Mouse (Mus musculus): ENCODE measurements at regions not wholly inside any gene's neighbourhood (a gene's known extent, or its start where the extent isn't known, plus 50 kb on each side); places are given as distances from the start of the nearest gene placed in this dataset.
"Not testable (repeated sequence)": the region's sequence is repeated elsewhere in the genome, so short reads cannot be mapped to it uniquely, and the experiment has no call there.

GRCm38 (mm10) chr17:82484609-82485008 lies 730.5 kb upstream of the Pkdcc start:
- 91% methylated on average over 6 of the region's 6 CpGs for WGBS
- Histone ChIP-seq H3K4me1 (replicated peaks) (no peaks in the 10 kb centered on the region), H3K4me3 (no peak overlapping the region), H3K36me3 (no peaks in the 10 kb centered on the region), H3K4me2 (no peak overlapping the region), H3K27ac (no peak overlapping the region), H3K27me3 (no peaks in the 10 kb centered on the region), H3K9ac (no peak overlapping the region), H3K9me3 (no peaks in the 10 kb centered on the region)
- ATAC-seq (ENCODE audit: low FRiP score): no peak

GRCm38 (mm10) chr17:82457972-82458371 lies 719.8 kb upstream of the Slc8a1 start:
- Histone ChIP-seq H3K4me3 (no peak overlapping the region), H3K36me3 (no peaks in the 10 kb centered on the region), H3K27me3 (no peaks in the 10 kb centered on the region), H3K4me1 (replicated peaks) (no peaks in the 10 kb centered on the region), H3K9me3 (no peaks in the 10 kb centered on the region), H3K27ac (no peak overlapping the region), H3K4me2 (no peak overlapping the region), H3K9ac (no peak overlapping the region)
- WGBS: 87% methylated on average over 5 of the region's 5 CpGs
- no peak for ATAC-seq (ENCODE audit: low FRiP score)

DNA sequence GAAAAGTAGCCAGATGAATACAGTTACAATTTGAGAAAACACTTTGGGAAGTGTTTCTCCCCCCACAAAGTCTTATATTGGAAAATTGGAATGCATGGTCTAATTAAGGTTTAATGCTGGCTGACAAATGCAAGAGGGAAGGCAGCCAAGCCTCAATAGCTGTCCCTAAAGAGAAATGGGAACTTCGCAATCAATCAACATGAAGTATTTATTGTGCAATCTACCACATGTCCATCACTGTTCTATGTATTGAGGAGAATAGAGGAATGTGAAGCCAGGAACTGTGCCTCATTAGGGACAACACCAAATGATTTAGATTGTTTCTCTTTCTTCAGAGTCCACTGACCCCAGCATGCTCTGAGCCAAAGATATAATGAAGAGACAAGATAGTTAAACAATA lies 715.7 kb upstream of the Slc8a1 start:
- no peak overlapping the region for H3K4me2 ChIP-seq
- no peaks in the 10 kb centered on the region for H3K9me3 ChIP-seq
- H3K4me3 ChIP-seq: no peak overlapping the region
- no peaks in the 10 kb centered on the region for H3K27me3 ChIP-seq
- WGBS: 48% methylated on average over 1 of the region's 1 CpGs
- no peak overlapping the region for H3K27ac ChIP-seq
- no peak overlapping the region for H3K9ac ChIP-seq
- no peaks in the 10 kb centered on the region for H3K4me1 ChIP-seq (replicated peaks)
- no peak for ATAC-seq (ENCODE audit: low FRiP score)
- no peaks in the 10 kb centered on the region for H3K36me3 ChIP-seq

- 90% methylated on average over 3 of the region's 3 CpGs for WGBS
- Histone ChIP-seq H3K36me3 (no peaks in the 10 kb centered on the region), H3K4me3 (no peak overlapping the region), H3K27ac (no peak overlapping the region), H3K4me2 (no peak overlapping the region), H3K9me3 (no peaks in the 10 kb centered on the region), H3K9ac (no peak overlapping the region), H3K27me3 (no peaks in the 10 kb centered on the region), H3K4me1 (replicated peaks) (no peaks in the 10 kb centered on the region)
- ATAC-seq (ENCODE audit: low FRiP score): no peak
Observed at GRCm38 (mm10) chr17:82439105-82439504, 700.9 kb upstream of the Slc8a1 start.

DNA sequence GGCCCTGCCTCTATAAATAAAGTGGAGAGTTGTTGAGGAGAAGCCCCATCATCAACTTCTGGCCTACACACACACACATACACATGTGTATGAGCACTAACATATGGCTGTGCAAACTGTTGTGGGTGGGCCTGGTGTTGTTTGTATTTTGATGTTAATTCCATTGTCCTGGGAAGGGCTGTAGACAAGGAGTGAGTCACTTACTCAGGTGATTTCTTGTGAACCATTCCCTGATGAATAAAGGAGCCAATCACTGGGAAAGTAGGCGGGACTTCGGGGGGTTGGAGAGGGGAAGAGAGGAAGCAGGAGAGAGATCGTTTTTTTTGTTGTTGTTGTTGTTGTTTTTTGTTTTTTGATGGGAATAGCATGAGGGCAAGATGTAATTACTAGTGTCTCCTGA lies 699.0 kb upstream of the Slc8a1 start:
- no peaks in the 10 kb centered on the region for H3K27me3 ChIP-seq
- no peak overlapping the region for H3K4me2 ChIP-seq

DNA sequence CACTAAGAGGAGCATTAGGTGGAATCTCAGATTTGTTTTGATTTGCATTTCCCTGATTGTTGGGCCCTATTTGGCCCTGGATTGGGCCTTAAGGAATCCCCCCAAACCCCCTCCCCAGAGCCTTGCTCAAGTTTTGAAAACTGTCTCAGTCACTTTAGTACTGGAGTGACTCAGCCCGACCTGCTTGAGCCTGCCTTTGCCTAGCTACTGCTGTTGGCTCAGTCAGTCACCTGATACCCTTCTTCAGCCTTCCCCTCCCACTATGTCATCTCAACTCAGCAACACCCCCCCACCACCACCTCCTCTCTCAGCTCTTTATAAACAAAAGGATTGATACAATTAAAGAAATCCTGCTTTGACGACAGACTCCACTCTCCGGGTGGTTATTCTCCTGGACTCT lies 694.5 kb upstream of the Slc8a1 start:
- no peaks in the 10 kb centered on the region for H3K36me3 ChIP-seq
- no peak overlapping the region for H3K27ac ChIP-seq
- H3K27me3 ChIP-seq: no peaks in the 10 kb centered on the region
- H3K9ac ChIP-seq: no peak overlapping the region
- H3K4me1 ChIP-seq (replicated peaks): no peaks in the 10 kb centered on the region
- no peak for ATAC-seq (ENCODE audit: low FRiP score)
- WGBS: 32% methylated on average over 3 of the region's 3 CpGs
- H3K4me2 ChIP-seq: no peak overlapping the region
- H3K9me3 ChIP-seq: no peaks in the 10 kb centered on the region
- H3K4me3 ChIP-seq: no peak overlapping the region

More for the DNA sequence above, 699.0 kb upstream of the Slc8a1 start:
- no peaks in the 10 kb centered on the region for H3K36me3 ChIP-seq
- WGBS: 83% methylated on average over 3 of the region's 3 CpGs
- H3K4me3 ChIP-seq: no peak overlapping the region
- no peak overlapping the region for H3K27ac ChIP-seq
- no peaks in the 10 kb centered on the region for H3K4me1 ChIP-seq (replicated peaks)
- no peak overlapping the region for H3K9ac ChIP-seq
- H3K9me3 ChIP-seq: no peaks in the 10 kb centered on the region
- ATAC-seq (ENCODE audit: low FRiP score): no peak

DNA sequence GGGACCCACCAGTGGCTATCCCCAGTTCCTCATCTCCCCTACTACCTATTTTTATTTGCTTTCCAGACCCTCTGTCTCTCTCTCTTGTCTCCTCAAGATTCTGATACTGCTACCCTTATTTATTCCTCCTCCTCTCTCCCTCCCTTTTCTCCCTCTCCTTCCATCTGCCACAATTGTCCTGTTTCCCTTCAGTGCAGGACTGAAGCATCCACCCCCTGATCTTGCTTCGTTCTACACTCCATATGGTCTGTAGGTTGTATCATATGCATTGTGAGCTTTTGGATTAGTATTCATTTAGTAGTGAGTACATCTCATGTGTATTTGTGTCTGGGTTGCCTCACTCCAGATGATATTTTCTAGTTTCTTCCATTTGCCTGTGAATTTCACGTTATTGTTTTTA lies 670.1 kb upstream of the Slc8a1 start:
- no peak overlapping the region for H3K4me2 ChIP-seq
- H3K4me3 ChIP-seq: no peak overlapping the region
- H3K4me1 ChIP-seq (replicated peaks): no peaks in the 10 kb centered on the region
- ATAC-seq (ENCODE audit: low FRiP score): no peak
- H3K27me3 ChIP-seq: no peaks in the 10 kb centered on the region
- no peaks in the 10 kb centered on the region for H3K9me3 ChIP-seq
- WGBS: 92% methylated on average over 2 of the region's 2 CpGs
- no peaks in the 10 kb centered on the region for H3K36me3 ChIP-seq
- no peak overlapping the region for H3K9ac ChIP-seq
- H3K27ac ChIP-seq: no peak overlapping the region

- Histone ChIP-seq H3K36me3 (no peaks in the 10 kb centered on the region), H3K4me2 (no peak overlapping the region), H3K4me3 (no peak overlapping the region), H3K9ac (no peak overlapping the region), H3K27ac (no peak overlapping the region), H3K27me3 (no peaks in the 10 kb centered on the region), H3K9me3 (no peaks in the 10 kb centered on the region), H3K4me1 (replicated peaks) (no peaks in the 10 kb centered on the region)
- ATAC-seq (ENCODE audit: low FRiP score): no peak
- 90% methylated on average over 1 of the region's 1 CpGs for WGBS
Observed at GRCm38 (mm10) chr17:82399328-82399727, 661.2 kb upstream of the Slc8a1 start.

DNA sequence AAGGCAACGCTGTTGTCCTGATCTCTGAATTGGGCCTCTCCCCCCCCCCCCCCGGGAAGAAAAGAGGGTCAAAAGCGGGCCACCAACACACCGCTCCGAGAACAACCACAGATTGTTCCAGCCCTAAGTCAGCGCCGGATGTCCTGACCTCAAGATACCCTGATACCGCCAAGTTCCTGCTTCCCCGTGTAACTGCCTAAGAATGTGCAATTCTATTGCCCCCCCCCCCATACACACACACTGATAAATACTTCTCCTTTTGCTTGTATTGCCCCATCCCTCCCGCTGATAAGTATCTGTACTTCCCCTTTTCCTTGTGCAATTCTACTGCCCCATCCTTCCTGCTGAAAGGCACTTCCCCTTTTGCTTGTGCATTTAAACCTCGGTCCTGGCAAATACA lies 641.2 kb upstream of the Slc8a1 start:
- H3K4me1 ChIP-seq (replicated peaks); H3K27me3 ChIP-seq; H3K4me2 ChIP-seq; H3K4me3 ChIP-seq; ATAC-seq (ENCODE audit: low FRiP score); H3K9me3 ChIP-seq; H3K27ac ChIP-seq; H3K36me3 ChIP-seq; H3K9ac ChIP-seq: not testable (repeated sequence)
- 94% methylated on average over 3 of the region's 11 CpGs for WGBS

DNA sequence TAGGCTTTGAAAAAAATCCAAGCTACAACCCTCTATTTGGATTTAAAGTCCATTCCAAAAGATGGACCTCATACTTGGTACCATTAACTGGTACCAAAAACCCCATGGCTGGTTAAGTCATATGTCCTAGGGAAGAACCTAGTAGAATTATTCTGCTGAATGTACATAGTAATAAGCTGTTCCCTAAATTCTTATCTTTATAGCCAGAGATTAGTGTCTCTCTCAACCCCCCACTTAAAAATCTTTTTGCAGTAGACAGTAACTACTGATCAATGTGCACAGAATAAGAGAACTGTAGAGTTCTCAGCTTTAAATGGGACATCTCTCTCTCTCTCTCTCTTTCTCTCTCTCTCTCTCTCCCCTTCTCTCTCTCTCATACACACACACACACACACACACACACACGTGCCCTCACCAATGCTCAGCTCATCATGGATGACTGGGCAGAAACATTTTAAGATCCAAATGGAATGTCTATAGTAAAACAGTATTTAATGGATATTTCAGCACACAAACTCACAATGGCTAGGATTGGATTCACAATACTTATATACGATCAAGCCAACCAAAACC lies 640.2 kb upstream of the Slc8a1 start:
- Histone ChIP-seq H3K4me2 (no peak overlapping the region), H3K4me1 (replicated peaks) (no peaks in the 10 kb centered on the region), H3K27ac (no peak overlapping the region), H3K27me3 (no peaks in the 10 kb centered on the region), H3K9me3 (no peaks in the 10 kb centered on the region), H3K9ac (no peak overlapping the region), H3K4me3 (no peak overlapping the region), H3K36me3 (no peaks in the 10 kb centered on the region)
- no peak for ATAC-seq (ENCODE audit: low FRiP score)
- 93% methylated on average over 2 of the region's 2 CpGs for WGBS

DNA sequence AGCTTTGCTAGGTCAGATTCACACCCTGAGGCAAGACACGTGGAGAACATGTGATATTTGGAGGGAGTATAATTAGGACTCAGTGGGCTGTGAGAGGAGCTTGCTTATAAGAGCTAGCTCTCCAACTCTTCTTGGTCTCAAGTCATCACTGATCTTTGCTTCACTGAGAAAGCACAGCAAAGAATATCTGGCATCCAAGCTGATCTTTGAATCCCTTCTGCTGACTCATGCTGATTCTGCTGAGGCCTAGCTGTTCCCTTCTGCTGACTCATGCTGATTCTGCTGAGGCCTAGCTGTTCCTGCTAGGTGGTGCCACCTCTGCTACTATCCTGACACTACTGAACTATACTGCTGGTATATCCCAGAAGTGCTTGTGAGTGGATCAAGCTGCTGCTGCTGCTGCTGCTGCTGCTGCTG lies 639.0 kb upstream of the Slc8a1 start:
- no peaks in the 10 kb centered on the region for H3K9me3 ChIP-seq
- WGBS: 83% methylated on average over 1 of the region's 1 CpGs
- no peaks in the 10 kb centered on the region for H3K27me3 ChIP-seq
- no peaks in the 10 kb centered on the region for H3K36me3 ChIP-seq
- H3K4me3 ChIP-seq: no peak overlapping the region
- no peak overlapping the region for H3K4me2 ChIP-seq
- no peaks in the 10 kb centered on the region for H3K4me1 ChIP-seq (replicated peaks)
- ATAC-seq (ENCODE audit: low FRiP score): no peak
- H3K27ac ChIP-seq: no peak overlapping the region
- no peak overlapping the region for H3K9ac ChIP-seq

- Histone ChIP-seq H3K27me3 (no peaks in the 10 kb centered on the region), H3K9me3 (no peaks in the 10 kb centered on the region), H3K4me2 (no peak overlapping the region), H3K4me3 (no peak overlapping the region), H3K27ac (no peak overlapping the region), H3K4me1 (replicated peaks) (no peaks in the 10 kb centered on the region), H3K9ac (no peak overlapping the region), H3K36me3 (no peaks in the 10 kb centered on the region)
- no peak for ATAC-seq (ENCODE audit: low FRiP score)
Observed at GRCm38 (mm10) chr17:82367876-82368275, 629.7 kb upstream of the Slc8a1 start.

DNA sequence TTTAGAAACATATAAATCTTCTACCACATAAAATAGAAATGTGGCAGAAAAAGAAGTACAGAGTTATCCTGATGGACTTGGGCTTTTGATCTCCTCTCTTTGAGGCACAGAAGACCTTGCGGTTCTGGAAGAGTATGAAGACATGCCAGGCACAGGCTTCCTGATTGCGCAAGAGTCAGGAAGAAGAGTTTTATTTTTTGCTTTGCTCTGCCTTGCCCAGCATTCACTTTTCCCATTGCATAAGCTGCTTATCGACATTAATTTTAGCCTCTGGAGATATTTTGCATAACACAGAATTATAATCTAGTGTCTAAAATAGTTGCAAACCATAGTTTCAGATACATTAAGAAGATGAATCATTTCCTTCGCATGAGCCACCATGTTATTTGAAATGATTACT lies 627.8 kb upstream of the Slc8a1 start:
- Histone ChIP-seq H3K27ac (no peak overlapping the region), H3K4me3 (no peak overlapping the region), H3K27me3 (no peaks in the 10 kb centered on the region), H3K9me3 (no peaks in the 10 kb centered on the region), H3K4me2 (no peak overlapping the region), H3K4me1 (replicated peaks) (no peaks in the 10 kb centered on the region), H3K36me3 (no peaks in the 10 kb centered on the region), H3K9ac (no peak overlapping the region)
- 90% methylated on average over 4 of the region's 4 CpGs for WGBS
- ATAC-seq (ENCODE audit: low FRiP score): no peak

DNA sequence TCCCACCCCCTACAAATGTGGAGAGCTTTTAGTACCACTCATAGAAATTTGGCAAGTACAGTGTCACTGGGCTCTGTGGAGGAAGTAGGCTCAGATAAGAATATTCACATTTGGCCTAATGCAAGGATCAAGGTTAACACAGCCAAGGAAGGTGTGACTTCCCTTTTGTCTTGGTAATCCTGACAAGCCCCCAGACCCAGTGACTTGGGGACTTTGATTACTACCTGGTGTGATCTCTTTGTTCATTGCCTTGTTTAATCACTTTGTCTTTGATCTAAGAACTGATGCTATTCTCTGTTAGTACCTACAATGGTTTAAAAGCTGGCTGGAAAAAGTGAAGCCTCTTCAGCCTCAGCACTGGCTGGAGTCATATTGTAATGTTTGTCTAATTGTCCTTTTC lies 610.5 kb upstream of the Slc8a1 start:
- no peak overlapping the region for H3K9ac ChIP-seq
- H3K4me3 ChIP-seq: no peak overlapping the region
- no peaks in the 10 kb centered on the region for H3K27me3 ChIP-seq
- no peaks in the 10 kb centered on the region for H3K4me1 ChIP-seq (replicated peaks)
- no peak overlapping the region for H3K4me2 ChIP-seq
- no peak overlapping the region for H3K27ac ChIP-seq
- no peaks in the 10 kb centered on the region for H3K9me3 ChIP-seq
- ATAC-seq (ENCODE audit: low FRiP score): no peak
- no peaks in the 10 kb centered on the region for H3K36me3 ChIP-seq
